Mouse (Mus musculus): ENCODE measurements around the gene Yy2. TPM values are rescaled to one million over a fixed set of nuclear protein-coding genes. Genes with fewer than 3 reads are reported as not detected.

Gene Yy2
- polyA plus RNA-seq, 1 experiment from 2014 or later = 2.1 TPM

- Histone ChIP-seq H3K27ac (no peak overlapping the region), H3K9me3 (no peaks in the 10 kb centered on the region), H3K9ac (no peak overlapping the region), H3K4me1 (no peaks in the 10 kb centered on the region), H3K4me2 (no peak overlapping the region), H3K4me3 (no peak overlapping the region), H3K27me3 (replicated peaks) (no peaks in the 10 kb centered on the region), H3K36me3 (replicated peaks) (no peaks in the 10 kb centered on the region)
- no peak for ATAC-seq (replicated peaks)
- 79% methylated on average over 10 of the region's 10 CpGs for WGBS
These were observed 5.0 kb downstream of the Yy2 start for GRCm38 (mm10) chrX:157563794-157564193.

DNA sequence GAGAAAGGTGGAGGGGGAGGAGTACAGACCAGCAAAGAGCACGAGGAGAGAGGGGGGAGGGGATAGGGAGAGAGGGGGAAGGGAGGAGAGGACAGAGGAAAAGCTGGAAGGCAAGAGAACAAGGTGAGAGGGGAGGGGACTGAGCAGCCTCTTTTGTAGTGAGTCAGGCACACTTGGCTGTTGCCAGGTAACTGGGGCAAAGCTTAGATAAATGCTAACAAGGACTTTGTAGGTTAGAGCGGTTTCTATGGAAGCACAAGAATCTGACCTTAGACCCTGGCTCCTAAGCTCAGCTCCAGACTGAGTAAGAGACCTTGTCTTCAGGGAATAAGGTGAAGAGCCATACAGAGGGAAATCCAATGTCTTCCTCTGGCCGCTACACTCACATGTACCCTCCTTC, 21.7 kb downstream of the Yy2 start:
- WGBS = 13% methylated on average over 3 of the region's 3 CpGs
- no peak overlapping the region for H3K4me3 ChIP-seq
- H3K9ac ChIP-seq = no peak overlapping the region
- no peaks in the 10 kb centered on the region for H3K36me3 ChIP-seq (replicated peaks)
- no peaks in the 10 kb centered on the region for H3K27me3 ChIP-seq (replicated peaks)
- no peaks in the 10 kb centered on the region for H3K9me3 ChIP-seq
- ATAC-seq (replicated peaks) = peak; percentile 94
- no peak overlapping the region for H3K4me2 ChIP-seq
- H3K27ac ChIP-seq = no peak overlapping the region
- H3K4me1 ChIP-seq = no peaks in the 10 kb centered on the region

Other genes with a start within 250 kb of the Yy2 start
- 0.13 and 0.29 TPM in 2 replicates for gene Phex, start 153.7 kb downstream of the Yy2 start, polyA plus RNA-seq (2015; fragmentation: Nextera tagmentation; extraction: Ambion mirVana)
- gene Sms, start 76.7 kb downstream of the Yy2 start, polyA plus RNA-seq (2015; fragmentation: Nextera tagmentation; extraction: Ambion mirVana) = 126 and 133 TPM in 2 replicates
- gene Mbtps2, start 29.7 kb upstream of the Yy2 start, polyA plus RNA-seq (2015; fragmentation: Nextera tagmentation; extraction: Ambion mirVana) = 29.0 and 29.3 TPM in 2 replicates
- 0.72 TPM in 1 of 2 replicates, not detected in the other for gene Smpx, start 129.9 kb upstream of the Yy2 start, polyA plus RNA-seq (2015; fragmentation: Nextera tagmentation; extraction: Ambion mirVana)
- gene Klhl34, start 249.4 kb upstream of the Yy2 start, polyA plus RNA-seq (2015; fragmentation: Nextera tagmentation; extraction: Ambion mirVana) = 2.9 and 3.0 TPM in 2 replicates